Mouse (Mus musculus): ENCODE measurements around the gene Fshr. TPM values are rescaled to one million over a fixed set of nuclear protein-coding genes. Genes with fewer than 3 reads are reported as not detected.
"Not testable (repeated sequence)": the region's sequence is repeated elsewhere in the genome, so short reads cannot be mapped to it uniquely, and the experiment has no call there.

Gene Fshr
- polyA plus RNA-seq, 1 experiment from 2014 or later = not detected

DNA sequence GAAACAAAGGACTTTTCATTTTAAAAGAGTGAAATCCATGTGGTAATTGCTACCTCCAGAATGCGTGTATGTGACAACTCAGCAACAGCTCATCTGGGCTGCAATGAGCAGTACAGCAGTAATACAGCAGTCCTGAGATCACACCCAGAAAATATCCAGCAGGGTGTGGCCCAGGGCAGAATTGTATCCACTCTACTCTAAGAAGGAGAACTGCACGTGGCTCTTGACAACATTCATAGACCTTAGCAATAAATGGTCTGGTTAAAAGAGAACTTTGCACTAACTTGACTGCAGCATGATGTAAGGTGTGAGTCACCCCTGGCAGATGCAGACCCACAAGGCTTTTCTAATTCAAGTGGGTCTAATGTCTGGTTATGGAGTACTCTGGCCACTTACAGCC lies 80.5 kb downstream of the Fshr start:
- ATAC-seq (replicated peaks; ENCODE audit: low FRiP score, low read depth) (no peak), DNase-seq (ENCODE audit: low spot score) (no peak)
- Histone ChIP-seq H3K36me3 (ENCODE audit: insufficient read depth, low read length) (no peaks in the 10 kb centered on the region), H3K4me2 (ENCODE audit: low read length) (no peak overlapping the region), H3K9ac (ENCODE audit: low read depth, low read length) (no peak overlapping the region), H3K27me3 (ENCODE audit: insufficient read depth, low read length) (no peaks in the 10 kb centered on the region), H3K27ac (no peak overlapping the region), H3K4me3 (replicated peaks; ENCODE audit: low read depth, low read length) (no peak overlapping the region), H3K4me1 (replicated peaks; ENCODE audit: insufficient read depth, low read length) (no peaks in the 10 kb centered on the region), H3K9me3 (replicated peaks; ENCODE audit: low read length) (no peaks in the 10 kb centered on the region)
- no peak for TF ChIP-seq CTCF (IDR thresholded peaks at IDR 0.05; ENCODE audit: low read depth)
- WGBS = 52% methylated on average over 2 of the region's 2 CpGs

DNA sequence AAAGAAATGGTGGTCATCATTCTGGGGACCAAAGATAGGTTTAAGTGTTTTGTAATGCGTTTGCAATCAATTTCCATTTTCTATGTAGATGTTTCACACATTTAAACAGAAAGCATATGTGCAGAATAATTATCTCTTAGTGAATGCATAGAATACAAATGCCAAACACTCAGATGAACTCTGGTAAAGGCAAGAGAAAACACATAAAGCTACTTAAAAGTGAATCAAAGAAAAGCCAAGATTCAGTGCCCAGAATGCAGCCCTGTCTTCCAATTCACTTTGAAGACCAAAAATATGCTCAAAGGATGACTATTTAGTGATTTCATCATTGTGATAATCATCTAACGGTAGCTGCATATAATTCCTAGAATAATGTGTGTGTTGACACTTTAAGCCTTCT lies 81.2 kb downstream of the Fshr start:
- no peaks in the 10 kb centered on the region for H3K4me1 ChIP-seq (replicated peaks; ENCODE audit: insufficient read depth, low read length)
- no peak overlapping the region for H3K4me3 ChIP-seq (replicated peaks; ENCODE audit: low read depth, low read length)
- H3K36me3 ChIP-seq (ENCODE audit: insufficient read depth, low read length) = no peaks in the 10 kb centered on the region
- TF ChIP-seq CTCF (IDR thresholded peaks at IDR 0.05; ENCODE audit: low read depth) = no peak
- ATAC-seq (replicated peaks; ENCODE audit: low FRiP score, low read depth) (no peak), DNase-seq (ENCODE audit: low spot score) (no peak)
- no peak overlapping the region for H3K4me2 ChIP-seq (ENCODE audit: low read length)
- no peak overlapping the region for H3K9ac ChIP-seq (ENCODE audit: low read depth, low read length)
- no peak overlapping the region for H3K27ac ChIP-seq
- 79% methylated on average over 2 of the region's 2 CpGs for WGBS
- H3K9me3 ChIP-seq (replicated peaks; ENCODE audit: low read length) = no peaks in the 10 kb centered on the region
- H3K27me3 ChIP-seq (ENCODE audit: insufficient read depth, low read length) = no peaks in the 10 kb centered on the region

DNA sequence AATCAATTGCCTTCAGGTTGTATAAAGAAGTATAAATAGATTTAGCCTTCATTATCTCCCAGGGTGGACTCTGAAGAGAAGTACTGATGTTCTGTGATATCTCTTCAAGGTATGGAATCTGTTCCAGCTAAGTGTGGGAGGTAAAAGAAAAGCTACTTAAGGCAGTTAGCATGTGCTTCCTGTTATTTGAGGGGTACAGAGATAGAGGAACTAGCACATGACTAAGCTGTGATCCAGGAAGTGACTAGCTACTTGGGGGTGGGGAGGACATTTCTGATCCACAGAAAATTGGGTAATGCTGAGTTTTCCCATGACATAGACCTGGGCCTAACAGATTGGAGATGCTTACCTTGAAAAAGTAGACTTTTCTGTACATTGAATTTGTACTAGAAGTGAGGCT lies 86.5 kb downstream of the Fshr start:
- H3K4me3 ChIP-seq (replicated peaks; ENCODE audit: low read depth, low read length) = no peak overlapping the region
- ATAC-seq (replicated peaks; ENCODE audit: low FRiP score, low read depth) = no peak

DNA sequence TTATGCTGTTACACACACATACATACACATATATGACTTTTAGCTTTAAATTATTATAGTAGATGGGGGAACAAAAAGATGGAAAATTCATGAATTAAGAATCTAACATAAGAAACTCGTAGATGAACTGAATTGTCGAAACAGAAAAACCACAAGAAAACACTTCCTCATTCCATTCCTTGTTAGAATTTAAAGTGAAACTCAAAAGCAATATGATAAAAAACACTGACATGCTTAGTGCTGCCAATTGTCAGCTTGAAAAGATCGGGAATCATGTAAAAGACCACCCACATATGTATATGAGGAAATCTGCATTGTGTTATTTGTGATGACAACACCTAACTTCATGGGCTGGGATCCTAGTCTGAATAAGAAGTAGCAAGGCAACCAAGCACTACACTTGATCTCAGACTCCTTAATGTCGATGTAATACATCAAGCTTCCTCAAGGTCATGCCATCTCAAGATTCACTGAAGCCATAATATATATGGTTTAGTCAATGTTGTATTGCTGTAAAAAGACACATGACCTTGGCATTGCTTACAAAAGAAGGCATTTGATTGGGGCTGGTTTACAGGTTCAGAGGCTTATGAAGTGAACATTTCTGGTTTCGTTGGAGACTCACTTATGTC lies 99.6 kb downstream of the Fshr start:
- no peaks in the 10 kb centered on the region for H3K9me3 ChIP-seq (replicated peaks; ENCODE audit: low read length)
- no peak for ATAC-seq (replicated peaks; ENCODE audit: low FRiP score, low read depth)
- no peak overlapping the region for H3K4me2 ChIP-seq (ENCODE audit: low read length)
- no peaks in the 10 kb centered on the region for H3K36me3 ChIP-seq (ENCODE audit: insufficient read depth, low read length)
- no peak overlapping the region for H3K27ac ChIP-seq
- 73% methylated on average over 5 of the region's 5 CpGs for WGBS
- H3K4me1 ChIP-seq (replicated peaks; ENCODE audit: insufficient read depth, low read length) = no peaks in the 10 kb centered on the region
- H3K9ac ChIP-seq (ENCODE audit: low read depth, low read length) = no peak overlapping the region
- H3K27me3 ChIP-seq (ENCODE audit: insufficient read depth, low read length) = no peaks in the 10 kb centered on the region
- TF ChIP-seq CTCF (IDR thresholded peaks at IDR 0.05; ENCODE audit: low read depth) = no peak
- no peak for DNase-seq (ENCODE audit: low spot score)
- no peak overlapping the region for H3K4me3 ChIP-seq (replicated peaks; ENCODE audit: low read depth, low read length)

More for the DNA sequence above, 86.5 kb downstream of the Fshr start:
- TF ChIP-seq CTCF (IDR thresholded peaks at IDR 0.05; ENCODE audit: low read depth) = no peak
- Histone ChIP-seq H3K27me3 (ENCODE audit: insufficient read depth, low read length) (no peaks in the 10 kb centered on the region), H3K36me3 (ENCODE audit: insufficient read depth, low read length) (no peaks in the 10 kb centered on the region), H3K27ac (no peak overlapping the region), H3K4me1 (replicated peaks; ENCODE audit: insufficient read depth, low read length) (no peaks in the 10 kb centered on the region), H3K9me3 (replicated peaks; ENCODE audit: low read length) (no peaks in the 10 kb centered on the region), H3K9ac (ENCODE audit: low read depth, low read length) (no peak overlapping the region), H3K4me2 (ENCODE audit: low read length) (no peak overlapping the region)
- no peak for DNase-seq (ENCODE audit: low spot score)

DNA sequence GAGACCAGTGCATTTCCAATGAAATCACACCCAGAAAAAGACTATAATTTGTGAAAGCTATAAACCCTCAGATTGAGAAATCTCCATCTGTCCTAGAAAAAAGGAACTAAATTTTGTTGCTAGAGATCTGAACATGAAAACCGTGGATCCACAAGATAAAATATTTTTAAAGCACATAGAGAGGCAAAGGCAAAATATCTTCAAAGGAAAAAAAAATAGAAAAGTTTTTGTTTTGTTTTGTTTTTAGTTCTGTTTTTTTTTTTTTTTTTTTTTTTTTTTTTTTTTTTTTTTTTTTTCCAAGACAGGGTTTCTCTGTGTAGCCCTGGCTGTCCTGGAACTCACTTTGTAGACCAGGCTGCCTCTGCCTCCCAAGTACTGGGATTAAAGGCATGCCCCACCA lies 100.7 kb downstream of the Fshr start:
- H3K27me3 ChIP-seq (ENCODE audit: insufficient read depth, low read length); H3K36me3 ChIP-seq (ENCODE audit: insufficient read depth, low read length); ATAC-seq (replicated peaks; ENCODE audit: low FRiP score, low read depth); H3K4me2 ChIP-seq (ENCODE audit: low read length); DNase-seq (ENCODE audit: low spot score); H3K9me3 ChIP-seq (replicated peaks; ENCODE audit: low read length); H3K9ac ChIP-seq (ENCODE audit: low read depth, low read length); H3K4me3 ChIP-seq (replicated peaks; ENCODE audit: low read depth, low read length); H3K4me1 ChIP-seq (replicated peaks; ENCODE audit: insufficient read depth, low read length); H3K27ac ChIP-seq: not testable (repeated sequence)
- WGBS = 70% methylated on average over 1 of the region's 1 CpGs

DNA sequence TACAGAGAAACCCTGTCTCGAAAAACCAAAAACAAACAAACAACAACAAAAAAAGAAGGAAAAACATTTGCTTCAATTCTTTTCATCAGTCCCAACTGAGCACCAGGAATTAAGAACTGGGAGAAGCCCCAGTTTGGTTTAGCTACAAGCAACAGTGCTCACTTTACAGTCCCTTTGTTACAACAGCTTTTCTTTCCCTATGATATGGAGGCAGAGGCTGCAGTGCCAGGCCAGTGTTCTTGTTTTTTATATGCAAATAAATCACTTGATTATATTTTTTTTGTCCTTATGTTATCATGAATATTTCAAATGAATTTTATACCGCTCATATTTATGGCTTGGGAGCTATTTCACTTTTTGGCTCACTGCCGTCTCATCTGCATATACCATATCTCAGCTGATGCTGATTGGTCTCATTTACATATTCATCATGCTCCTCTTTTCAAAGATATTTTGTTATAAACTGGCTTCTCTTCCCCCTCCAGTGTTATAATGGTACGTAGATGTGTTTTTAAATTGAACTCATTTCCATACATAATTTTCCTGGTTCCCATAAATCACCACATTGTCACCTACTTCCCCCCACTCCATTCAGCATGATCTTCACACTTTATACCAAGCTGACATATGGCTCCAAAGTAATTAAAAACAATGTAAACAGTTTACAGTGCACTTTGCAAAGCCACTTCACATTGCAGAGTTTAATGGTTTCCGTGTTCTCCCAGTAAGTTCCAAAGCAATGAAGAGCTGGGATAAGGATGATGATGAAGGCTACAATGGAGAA lies 110.6 kb downstream of the Fshr start:
- Histone ChIP-seq H3K9me3 (replicated peaks; ENCODE audit: low read length) (no peaks in the 10 kb centered on the region), H3K36me3 (ENCODE audit: insufficient read depth, low read length) (no peaks in the 10 kb centered on the region), H3K4me1 (replicated peaks; ENCODE audit: insufficient read depth, low read length) (no peaks in the 10 kb centered on the region), H3K27ac (no peak overlapping the region), H3K9ac (ENCODE audit: low read depth, low read length) (no peak overlapping the region), H3K27me3 (ENCODE audit: insufficient read depth, low read length) (no peaks in the 10 kb centered on the region), H3K4me2 (ENCODE audit: low read length) (no peak overlapping the region), H3K4me3 (replicated peaks; ENCODE audit: low read depth, low read length) (no peak overlapping the region)
- 81% methylated on average over 5 of the region's 5 CpGs for WGBS
- DNase-seq (ENCODE audit: low spot score) = no peak
- ATAC-seq (replicated peaks; ENCODE audit: low FRiP score, low read depth) = no peak
- no peak for TF ChIP-seq CTCF (IDR thresholded peaks at IDR 0.05; ENCODE audit: low read depth)
